Comparison of ENCODE assay signal across 10 mouse cellular contexts in genomic region chr8:10154439-10154745, GRCm38 (mm10). TPM values are rescaled to one million over a fixed set of nuclear protein-coding genes. Genes with fewer than 3 reads are reported as not detected.
DNase-seq lines count a peak whose midpoint lies in the region; ATAC-seq lines count a peak whose summit lies in the region.
"Had no signal": no experiment of that assay in that cellular context is flagged by ENCODE, and none has a peak within 500 bp of the region (broad histone marks: within the 10 kb centered on the region; RNA-seq: fewer than 3 reads in every experiment).

No protein-coding gene starts in this region.

- no peak for ATAC-seq in lung, embryonic 16.5 days (ENCODE audit: low read depth)
- ATAC-seq in forebrain, embryonic 13.5 days = no peak
- no peak for ATAC-seq in liver, embryonic 12.5 days
- no peak for ATAC-seq in stomach, embryonic 15.5 days (ENCODE audit: insufficient read depth, low FRiP score, low read depth)
- ATAC-seq in megakaryocyte, adult 5-6 weeks (ENCODE audit: poor library complexity, severe bottlenecking) = no peak

- H3K4me1 ChIP-seq in lung, embryonic 16.5 days (replicated peaks; ENCODE audit: control insufficient read depth, insufficient read depth, low read length) = no peaks in the 10 kb centered on the region
- H3K4me1 ChIP-seq in forebrain, embryonic 13.5 days = peaks cover 21% of the 10 kb centered on the region
- H3K4me1 ChIP-seq in liver, embryonic 12.5 days = no peaks in the 10 kb centered on the region
- H3K4me1 ChIP-seq in stomach, embryonic 15.5 days = no peaks in the 10 kb centered on the region

- H3K4me3 ChIP-seq in lung, embryonic 16.5 days (ENCODE audit: low read length) = peak overlapping the region; percentile 59
- peak overlapping the region; percentile 63 for H3K4me3 ChIP-seq in forebrain, embryonic 13.5 days
- 0 out of 2 replicates have a peak overlapping the region, but pooled peaks have one; percentile 43 for H3K4me3 ChIP-seq in liver, embryonic 12.5 days
- H3K4me3 ChIP-seq in stomach, embryonic 15.5 days (replicated peaks) = peak overlapping the region; percentile 49

- DNase-seq in lung, postnatal 36 days = no peak
- DNase-seq in adrenal gland, postnatal 10 days = no peak
- no peak for DNase-seq in frontal cortex, adult 2 months (ENCODE audit: extremely low spot score in 1 of 2, low spot score in 1 of 2)
- DNase-seq: gastrocnemius, adult 2 months had no signal

- no peak overlapping the region for H3K9ac ChIP-seq in lung, embryonic 16.5 days (ENCODE audit: low read length)
- H3K9ac ChIP-seq in forebrain, embryonic 13.5 days = peak overlapping the region; percentile 76
- no peak overlapping the region for H3K9ac ChIP-seq in liver, embryonic 12.5 days
- H3K9ac ChIP-seq in stomach, embryonic 15.5 days = no peak overlapping the region
- H3K9ac ChIP-seq: liver, embryonic 14.5 days had no signal

- WGBS in lung, embryonic 16.5 days = 17% methylated on average over 4 of the region's 4 CpGs
- WGBS in forebrain, embryonic 13.5 days = 6% methylated on average over 4 of the region's 4 CpGs
- WGBS in liver, embryonic 12.5 days (ENCODE audit: insufficient replicate concordance) = 16% methylated on average over 4 of the region's 4 CpGs
- 22% methylated on average over 4 of the region's 4 CpGs for WGBS in stomach, embryonic 15.5 days

- H3K4me2 ChIP-seq in lung, embryonic 16.5 days (ENCODE audit: low read depth, low read length) = peak overlapping the region; percentile 89
- H3K4me2 ChIP-seq in forebrain, embryonic 13.5 days = peak overlapping the region; percentile 76
- H3K4me2 ChIP-seq in liver, embryonic 12.5 days = peak overlapping the region; percentile 60; the same call in 1 of the 2 replicates
- peak overlapping the region; percentile 77 for H3K4me2 ChIP-seq in stomach, embryonic 15.5 days

- H3K36me3 ChIP-seq in lung, embryonic 16.5 days (ENCODE audit: control insufficient read depth, insufficient read depth, low read length) = no peaks in the 10 kb centered on the region
- H3K36me3 ChIP-seq in forebrain, embryonic 13.5 days (ENCODE audit: poor library complexity, severe bottlenecking) = no peaks in the 10 kb centered on the region
- H3K36me3 ChIP-seq in liver, embryonic 12.5 days = no peaks in the 10 kb centered on the region
- no peaks in the 10 kb centered on the region for H3K36me3 ChIP-seq in stomach, embryonic 15.5 days

- no peak overlapping the region for H3K27ac ChIP-seq in lung, embryonic 16.5 days (ENCODE audit: low read length)
- H3K27ac ChIP-seq in forebrain, embryonic 13.5 days = no peak overlapping the region
- no peak overlapping the region for H3K27ac ChIP-seq in liver, embryonic 12.5 days
- no peak overlapping the region for H3K27ac ChIP-seq in stomach, embryonic 15.5 days
- H3K27ac ChIP-seq: gastrocnemius, adult 2 months; liver, embryonic 14.5 days had no signal

- H3K9me3 ChIP-seq in lung, embryonic 16.5 days (ENCODE audit: control insufficient read depth, low read length) = no peaks in the 10 kb centered on the region
- no peaks in the 10 kb centered on the region for H3K9me3 ChIP-seq in forebrain, embryonic 13.5 days (replicated peaks)
- no peaks in the 10 kb centered on the region for H3K9me3 ChIP-seq in liver, embryonic 12.5 days (replicated peaks)
- H3K9me3 ChIP-seq in stomach, embryonic 15.5 days = no peaks in the 10 kb centered on the region

- H3K27me3 ChIP-seq in lung, embryonic 16.5 days (ENCODE audit: control insufficient read depth, insufficient read depth, low read depth, low read length) = peaks cover 5% of the 10 kb centered on the region; the same call in 1 of the 2 replicates
- peaks cover 4% of the 10 kb centered on the region; the same call in 1 of the 2 replicates for H3K27me3 ChIP-seq in forebrain, embryonic 13.5 days
- H3K27me3 ChIP-seq in liver, embryonic 12.5 days (replicated peaks) = peaks cover 29% of the 10 kb centered on the region
- H3K27me3 ChIP-seq in stomach, embryonic 15.5 days (replicated peaks) = peaks cover 5% of the 10 kb centered on the region; the same call in 1 of the 2 replicates

RNA-seq across cellular contexts. Expression of gene Myo16, which starts 0.7 kb away (rescaled TPM):
- polyA plus RNA-seq in lung, embryonic 16.5 days (2015; fragmentation: Nextera tagmentation; extraction: Ambion mirVana) = 0.25 and 0.44 TPM in 2 replicates
- polyA plus RNA-seq in forebrain, embryonic 13.5 days (2015; fragmentation: Nextera tagmentation; extraction: Ambion mirVana) = 2.0 and 2.6 TPM in 2 replicates
- polyA plus RNA-seq in liver, embryonic 12.5 days (2016; fragmentation: Nextera tagmentation; extraction: Ambion mirVana) = 0.07 TPM in 1 of 2 replicates, not detected in the other
- polyA plus RNA-seq in stomach, embryonic 15.5 days (2015; fragmentation: Nextera tagmentation; extraction: Ambion mirVana) = 2.3 TPM in 2 replicates
- total RNA-seq in adrenal gland, postnatal 10 days (2021) = under 1 TPM; 0.18 to 0.91 TPM
- 36.7 and 37.7 TPM in 2 replicates for polyA plus RNA-seq in frontal cortex, adult 2 months (2012; rRNA removed)
- not detected in 2 replicates for total RNA-seq in megakaryocyte, adult 5-6 weeks (2015)
- total RNA-seq in megakaryocyte, adult 5-6 weeks (2017) = not detected in 2 replicates

Comparison
In these comparisons a context has a peak if more than half of its experiments do, and no peak if none do; other contexts are left out.
1. RNA of gene Myo16, which starts 0.7 kb away (polyA plus RNA-seq): 36.7 to 37.7 TPM in frontal cortex, adult 2 months; 2.3 TPM in stomach, embryonic 15.5 days, 2.0 to 2.6 TPM in forebrain, embryonic 13.5 days, 0.25 to 0.44 TPM in lung, embryonic 16.5 days and 0.07 TPM in liver, embryonic 12.5 days; every median in the first group is over 10 times any median in the second.
2. Peak in every context shown above with its lines, with median percentiles within 50 percentile points of each other: H3K4me2 ChIP-seq and H3K4me3 ChIP-seq.